Mouse (Mus musculus) lung, postnatal 10 days (tissue): ENCODE measurements around the gene Eln.
A peak's percentile ranks its signal among the peaks of the same experiment; 100 is the strongest.

Experiments used
- DNase-seq: peaks from one replicate; pipeline ENCODE4 v3.0.0; 2021

The Eln gene

DNA sequence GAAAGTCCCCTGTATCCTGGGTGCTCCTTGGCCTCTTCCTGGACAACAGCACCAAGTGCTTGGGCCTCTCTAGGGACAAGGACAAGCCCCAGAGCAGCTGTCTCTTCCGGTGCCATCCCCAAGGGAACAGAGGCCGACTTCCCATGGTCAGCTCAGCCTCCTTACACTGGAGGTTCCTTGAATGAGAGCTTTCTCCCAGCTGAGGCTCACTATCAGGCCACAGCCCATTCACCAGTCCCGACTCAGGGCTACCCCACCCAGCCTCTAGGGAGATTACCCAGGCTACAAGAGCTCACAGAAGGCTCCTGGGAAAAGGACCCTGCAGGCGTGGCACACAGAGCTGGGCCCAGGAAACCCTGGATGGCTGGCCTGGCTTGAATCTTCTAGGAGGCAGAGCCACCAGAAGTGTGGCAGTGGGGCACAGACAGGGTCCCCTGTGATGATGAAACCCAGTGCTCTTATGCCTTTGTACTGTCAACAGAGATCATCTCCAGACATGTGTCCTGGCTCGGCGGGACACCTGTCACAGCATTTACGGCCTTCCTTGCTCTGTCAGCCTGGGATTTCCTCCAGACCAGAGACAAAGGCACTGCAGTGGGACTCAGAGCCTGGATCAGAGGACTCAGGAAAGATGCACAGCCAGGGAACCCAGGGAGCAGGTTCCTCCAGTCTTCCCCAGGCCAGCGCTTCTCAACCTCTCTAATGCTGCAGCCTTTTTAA, 68.1 kb downstream of the Eln start:
- peak; percentile 61 for DNase-seq

DNA sequence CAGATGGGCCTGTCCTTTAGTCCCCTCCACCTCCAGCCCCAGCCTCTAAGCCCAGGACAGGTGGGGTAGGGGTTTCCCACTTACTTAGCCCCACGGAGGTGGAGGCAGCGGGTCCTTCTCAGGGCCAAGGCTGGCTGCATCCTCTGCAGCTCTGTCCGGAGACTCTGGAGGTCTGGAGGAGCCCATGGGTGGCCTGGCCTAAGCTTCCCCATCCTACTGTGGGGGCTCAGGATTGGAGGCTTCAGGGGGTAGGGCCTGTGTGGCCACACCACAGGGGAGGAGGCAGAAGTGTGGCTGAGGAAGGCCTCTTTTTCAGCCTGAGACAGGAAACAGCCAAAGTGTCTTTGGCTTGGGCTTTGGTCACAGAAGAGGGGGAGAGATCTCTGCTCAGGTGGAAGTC, 69.1 kb downstream of the Eln start:
- DNase-seq, result peak; percentile 73

DNA sequence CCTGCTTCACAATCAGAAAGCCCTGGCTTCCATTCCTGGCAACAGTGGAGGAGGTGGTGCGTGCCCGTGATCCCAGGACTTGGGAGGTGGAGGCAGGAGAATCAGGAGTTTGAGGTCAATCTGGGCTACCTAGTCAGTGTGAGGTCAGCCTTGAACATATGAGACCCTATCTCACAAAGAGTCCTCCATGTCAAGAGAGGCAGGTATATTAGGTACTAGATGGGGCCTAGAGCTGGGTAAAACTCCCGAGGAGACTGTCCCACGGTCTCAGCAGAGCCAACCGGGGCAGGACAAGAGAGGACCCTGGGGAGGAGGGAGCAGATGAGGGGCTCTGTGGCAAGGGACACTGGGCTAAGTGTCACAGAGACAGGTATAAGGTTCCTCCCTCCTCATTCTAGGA, 69.6 kb downstream of the Eln start:
- no peak for DNase-seq

DNA sequence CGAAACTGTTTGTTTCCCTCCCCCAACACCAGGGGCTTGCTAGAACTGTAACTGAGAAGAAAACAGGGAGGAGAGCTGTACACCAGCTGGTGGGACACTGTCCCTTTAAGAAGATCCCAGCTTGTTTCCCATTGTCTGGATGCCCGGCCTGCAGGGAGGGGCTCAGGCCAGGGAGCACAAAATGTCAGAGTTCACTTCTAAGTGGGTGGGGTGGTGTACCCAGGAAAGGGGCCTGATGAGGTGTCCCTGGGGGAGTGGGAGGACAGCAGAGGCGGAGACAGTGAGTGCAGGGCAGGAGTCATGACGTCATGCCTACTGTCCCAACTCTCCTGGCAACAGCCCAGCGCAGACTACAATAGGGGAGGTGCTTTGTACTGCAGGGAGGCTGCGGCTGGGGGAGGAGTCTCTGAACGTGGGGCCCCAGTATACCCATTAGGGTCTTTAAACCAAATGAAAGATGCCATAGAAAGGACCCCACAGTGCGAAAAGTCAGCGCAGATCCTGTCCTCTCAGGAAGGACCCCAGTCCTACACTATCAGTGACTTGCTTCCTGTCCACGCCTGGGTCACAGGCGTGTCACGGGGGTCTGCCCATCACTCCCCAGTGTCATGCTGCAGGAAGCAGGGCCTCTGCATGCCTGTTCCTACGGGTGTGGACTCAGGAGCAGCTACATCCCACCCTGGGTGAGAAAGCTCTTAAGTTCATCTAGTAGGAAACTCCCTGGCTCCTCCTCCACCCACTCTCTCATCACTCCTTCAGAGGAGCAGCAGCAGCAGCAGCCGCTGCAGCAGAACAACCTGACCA, 71.0 kb downstream of the Eln start:
- peak; percentile 96 for DNase-seq

DNA sequence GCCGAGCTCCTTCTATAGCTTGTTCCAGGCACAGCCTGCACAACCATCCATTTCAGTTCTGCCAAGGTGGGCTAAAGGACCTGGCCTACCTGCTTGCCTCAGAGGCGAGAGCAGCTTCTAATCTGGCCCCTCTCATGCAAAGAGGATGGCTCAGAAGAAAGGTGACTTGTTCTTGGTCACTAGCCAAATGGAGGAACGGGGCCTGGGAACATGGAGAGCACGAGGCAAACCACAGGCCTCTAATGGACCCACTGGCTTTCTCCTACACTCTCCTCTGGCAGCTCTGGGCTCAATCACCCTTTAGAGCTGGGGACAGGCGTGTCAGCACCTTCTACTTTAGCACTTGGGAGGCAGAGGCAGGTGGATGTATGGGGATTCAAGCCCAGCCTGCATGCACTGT, 72.1 kb downstream of the Eln start:
- DNase-seq, result no peak

DNA sequence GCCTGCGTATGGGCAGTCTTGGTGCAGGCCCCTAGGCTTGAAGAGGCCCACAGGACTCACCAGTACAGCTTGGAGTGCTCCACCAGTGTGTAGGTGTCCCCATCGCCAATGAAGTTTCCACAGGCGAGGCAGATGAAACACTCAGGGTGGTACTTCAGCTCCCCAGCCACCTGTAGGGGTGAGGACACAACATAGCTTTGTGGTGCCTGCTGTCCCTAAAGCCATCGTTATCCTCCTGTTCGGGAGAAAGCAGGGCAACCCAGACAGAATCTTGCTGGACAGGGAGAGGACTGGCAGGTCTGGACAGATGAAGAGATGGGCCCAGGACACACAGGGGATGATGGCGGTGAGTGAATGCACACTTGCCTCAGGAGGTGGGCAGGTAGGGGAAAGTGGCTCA, 74.5 kb downstream of the Eln start:
- no peak for DNase-seq

DNA sequence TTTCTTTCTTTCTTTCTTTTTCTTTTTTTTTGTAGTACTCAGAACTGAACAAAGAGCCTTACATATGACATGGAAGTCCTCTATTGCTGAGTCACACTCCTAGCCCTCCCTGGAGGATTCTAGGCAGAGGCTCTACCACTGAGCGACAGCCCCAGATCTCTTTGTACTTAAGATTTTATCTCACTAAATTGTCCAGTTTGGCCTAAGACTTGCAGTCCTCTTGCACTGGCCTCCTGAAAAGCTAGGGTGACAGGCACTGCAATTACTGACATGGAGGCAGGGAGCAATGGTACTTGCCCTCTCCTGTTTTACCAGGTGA, 75.0 kb downstream of the Eln start:
- DNase-seq, result no peak

DNA sequence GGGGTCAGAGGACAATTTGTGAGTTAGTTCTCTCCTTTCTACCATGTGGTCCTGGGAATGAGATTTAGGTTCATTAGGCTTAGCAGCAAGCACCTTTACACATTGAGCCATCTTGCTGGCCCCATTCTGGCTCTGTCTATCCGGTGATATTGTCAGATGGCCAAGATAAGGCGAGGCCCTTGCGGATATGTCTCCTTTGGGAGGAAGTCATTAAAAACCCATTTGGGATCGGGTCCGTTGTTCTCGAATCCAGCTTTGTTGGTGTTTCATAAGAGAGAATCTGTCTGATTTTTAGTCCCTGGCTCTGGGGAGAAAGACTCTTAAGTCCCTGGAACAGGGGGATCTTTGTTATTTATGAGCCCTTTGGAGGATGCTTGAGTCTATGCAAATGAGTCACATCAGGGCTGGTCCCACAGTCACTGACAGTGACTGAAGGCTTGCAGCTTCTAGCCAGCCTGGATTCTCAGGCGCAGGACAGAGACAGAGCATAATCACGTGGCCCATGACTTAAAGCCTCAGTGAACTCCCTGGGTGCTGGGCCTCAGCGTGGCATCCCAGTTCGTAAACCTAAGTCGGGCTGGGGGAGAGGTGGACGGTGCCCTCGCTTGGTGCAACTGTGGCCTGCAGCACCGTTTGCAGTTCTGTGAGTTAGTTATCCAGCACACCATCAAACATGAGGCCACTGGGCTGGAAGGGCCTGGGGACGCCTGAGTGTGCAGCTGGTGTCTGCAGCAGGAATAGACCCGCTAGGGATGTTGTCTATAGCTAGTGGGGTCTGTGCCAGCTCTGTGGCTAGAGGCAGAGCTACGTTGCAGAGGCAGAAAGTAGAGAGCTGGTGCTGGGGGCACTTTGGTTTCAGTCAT, 75.6 kb downstream of the Eln start:
- DNase-seq, result peak; percentile 60

DNA sequence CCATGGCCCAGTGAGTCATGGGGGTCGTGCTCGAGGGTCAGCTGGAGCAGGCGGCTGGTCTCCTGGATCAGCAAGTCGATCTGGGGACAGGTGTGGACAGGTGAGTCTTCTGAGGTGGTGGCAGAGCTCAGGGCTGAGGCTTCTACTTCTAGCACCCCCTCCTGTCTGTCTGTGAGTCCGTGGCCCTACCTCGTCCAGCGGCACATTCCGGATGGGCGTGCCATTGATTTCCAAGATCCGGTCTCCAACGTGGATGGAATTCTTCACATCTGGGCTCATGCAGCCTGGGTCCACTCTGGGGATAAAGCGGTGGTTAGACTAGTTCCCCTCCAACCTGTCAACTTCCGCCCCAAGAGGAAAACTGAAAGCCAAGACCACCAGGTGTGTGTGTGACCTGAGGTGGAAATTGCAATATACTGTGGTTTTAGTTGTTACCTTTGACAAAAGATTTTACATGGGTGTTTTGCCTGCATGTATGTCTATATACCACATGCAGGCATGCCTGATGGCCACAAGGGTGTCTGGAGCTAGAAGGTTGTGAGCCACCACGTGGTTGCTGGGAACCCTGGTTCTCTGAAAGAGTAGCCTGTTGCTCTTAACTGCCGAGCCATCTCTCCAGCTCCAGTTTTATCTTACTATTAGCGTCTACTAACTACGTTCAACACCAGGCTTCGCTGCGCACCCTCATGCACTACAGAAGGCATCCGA, 78.0 kb downstream of the Eln start:
- no peak for DNase-seq

DNA sequence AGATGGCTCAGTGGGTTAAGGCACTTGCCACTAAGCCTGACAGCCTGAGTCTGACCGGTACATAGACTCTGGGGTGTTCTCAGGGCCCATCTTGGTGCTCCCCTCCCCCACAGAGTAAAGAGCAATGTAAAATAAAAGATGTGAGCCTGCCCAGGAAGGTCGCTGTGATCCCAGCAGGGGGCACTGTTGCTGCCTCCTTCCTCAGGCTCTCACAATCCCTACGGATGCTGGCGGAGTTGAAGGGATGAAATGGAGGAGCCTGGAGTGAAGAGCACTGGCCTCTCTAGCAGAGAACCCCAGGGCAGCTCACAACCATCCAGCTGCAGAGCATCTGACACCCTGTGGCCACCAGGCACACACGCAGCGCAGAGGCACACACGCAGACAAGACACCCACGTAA, 78.6 kb downstream of the Eln start:
- peak; percentile 70 for DNase-seq

DNA sequence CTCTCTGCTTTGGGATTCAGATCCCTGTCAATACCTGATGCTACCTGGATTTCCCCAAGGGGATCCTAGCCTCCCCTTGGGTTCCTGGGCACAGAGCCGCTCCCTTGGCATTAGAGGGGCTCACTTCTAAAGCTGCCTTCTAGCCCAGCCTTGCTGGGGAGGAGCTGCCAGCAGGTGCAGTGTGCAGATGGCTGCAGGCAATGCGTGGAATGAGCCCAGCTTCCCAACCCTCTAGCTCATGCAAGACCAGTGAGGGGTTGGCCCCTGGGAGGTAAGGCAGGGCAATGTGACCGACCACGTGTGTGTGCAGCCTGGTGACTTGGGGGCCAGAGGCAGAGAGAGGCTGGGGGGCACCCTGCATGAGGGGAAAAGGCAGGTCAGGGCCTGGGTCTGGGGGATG, 90.4 kb downstream of the Eln start:
- no peak for DNase-seq
